Mouse (Mus musculus) C2C12 (cell line): ENCODE data around the gene Strn.

Experiments
- CEBPB ChIP-seq: IDR thresholded peaks from one replicate; pipeline ENCODE4 v1.6.1; 2011; ENCODE audit warnings: low read depth, mild to moderate bottlenecking, control low read depth, moderate library complexity
- CTCF ChIP-seq: IDR thresholded peaks from one replicate; pipeline ENCODE4 v1.5.1; 2011; ENCODE audit not compliant: control insufficient read depth, insufficient read depth, insufficient read length
- FOSL1 ChIP-seq: IDR thresholded peaks from one replicate; pipeline ENCODE4 v1.8.0; 2011; ENCODE audit warnings: mild to moderate bottlenecking, low read length; ENCODE audit not compliant: poor library complexity, insufficient read depth, severe bottlenecking
- MAX ChIP-seq: IDR thresholded peaks from one replicate; pipeline ENCODE4 v1.6.1; 2011; ENCODE audit warnings: mild to moderate bottlenecking, control low read depth
- MYOD1 ChIP-seq: IDR thresholded peaks from one replicate; pipeline ENCODE4 v1.6.1; 2011; ENCODE audit warnings: low read depth; ENCODE audit not compliant: control insufficient read depth, insufficient read length
- MYOG ChIP-seq: IDR thresholded peaks from one replicate; pipeline ENCODE4 v1.6.1; 2011; ENCODE audit not compliant: control insufficient read depth, insufficient read length; ENCODE audit errors: extremely low read depth
- USF1 ChIP-seq: IDR thresholded peaks from one replicate; pipeline ENCODE4 v1.6.1; 2011; ENCODE audit warnings: low read depth, mild to moderate bottlenecking, control low read depth, moderate library complexity

DNA sequence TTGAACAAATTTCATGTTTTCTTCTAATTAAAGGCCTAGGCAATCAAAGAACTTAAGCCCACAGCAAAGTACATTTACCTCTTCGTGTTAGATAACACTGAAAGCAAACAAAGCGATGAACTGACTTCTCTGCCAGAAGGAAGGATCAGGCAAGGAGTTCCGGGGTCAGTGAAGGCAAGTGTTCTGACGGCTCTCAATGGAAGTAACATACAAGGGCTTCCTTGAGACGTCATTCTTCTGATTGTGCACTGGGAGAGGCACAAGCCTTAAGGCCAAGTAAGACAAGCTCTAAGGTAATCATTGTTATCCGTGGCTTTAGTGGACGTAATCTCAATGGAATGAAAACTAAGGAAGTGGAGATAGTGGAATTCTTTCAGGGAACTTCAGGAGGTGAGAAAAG, 33.9 kb upstream of the Strn start:
- TF ChIP-seq CTCF (no peak), MYOD1 (no peak), CEBPB (no peak), MAX (no peak), USF1 (no peak), MYOG (no peak), FOSL1 (no peak)
